Mouse (Mus musculus): ENCODE data around the gene 2210408I21Rik.

GRCm38 (mm10) chr13:77400762-77401161, 265.4 kb downstream of the 2210408I21Rik start:
- peak; percentile 7; the same call in 1 of the 2 replicates for TF ChIP-seq CTCF (IDR thresholded peaks at IDR 0.05; ENCODE audit: low read depth)
- no peak for TF ChIP-seq EP300 (IDR thresholded peaks at IDR 0.05; ENCODE audit: low read depth)
